Mouse (Mus musculus) limb, embryonic 12.5 days (tissue): Measurements from ENCODE around the gene Rnf20. TPM values are rescaled to one million over a fixed set of nuclear protein-coding genes. Genes with fewer than 3 reads are reported as not detected.
A peak's percentile ranks its signal among the peaks of the same experiment; 100 is the strongest.

Experiments
- ATAC-seq: fragments of 200-750 bp; cut with Nextera tagmentation; 2 replicates; pipeline ENCODE4 v1.8.0; 2017; ENCODE audit warnings: low read depth, moderate TSS enrichment; ENCODE audit not compliant: insufficient number of reproducible peaks, insufficient read depth, low FRiP score, low TSS enrichment
- H3K27ac ChIP-seq: fragments of 300-500 bp; sonication (generic); 2 replicates; pipeline ENCODE4 v1.5.1; 2016; ENCODE audit warnings: mild to moderate bottlenecking, moderate library complexity
- H3K27me3 ChIP-seq: fragments of 300-500 bp; sonication (generic); 2 replicates; pipeline ENCODE4 v1.6.1; 2016; ENCODE audit warnings: mild to moderate bottlenecking, moderate library complexity
- H3K36me3 ChIP-seq: fragments of 300-500 bp; sonication (generic); 2 replicates; pipeline ENCODE4 v1.6.1; 2016; ENCODE audit warnings: mild to moderate bottlenecking, moderate library complexity
- H3K4me1 ChIP-seq: fragments of 300-500 bp; sonication (generic); replicated peaks from 2 replicates; pipeline ENCODE4 v1.6.1; 2016
- H3K4me2 ChIP-seq: fragments of 300-500 bp; sonication (generic); 2 replicates; pipeline ENCODE4 v1.6.1; 2016; ENCODE audit warnings: mild to moderate bottlenecking, moderate library complexity
- H3K4me3 ChIP-seq: fragments of 300-500 bp; sonication (generic); replicated peaks from 2 replicates; pipeline ENCODE4 v1.5.1; 2016; ENCODE audit warnings: mild to moderate bottlenecking
- H3K9ac ChIP-seq: fragments of 300-500 bp; sonication (generic); replicated peaks from 2 replicates; pipeline ENCODE4 v1.6.1; 2016; ENCODE audit warnings: mild to moderate bottlenecking, moderate library complexity
- H3K9me3 ChIP-seq: fragments of 300-500 bp; sonication (generic); 2 replicates; pipeline ENCODE4 v1.6.1; 2016; ENCODE audit warnings: mild to moderate bottlenecking, moderate library complexity
- WGBS: fragments of 180-500 bp; shearing (Covaris S2); methylation state at CpG from one replicate; pipeline ENCODE4 v1.1.7; 2016; 5-methylcytosine and 5-hydroxymethylcytosine counted together
- polyA plus RNA-seq: library from polyadenylated mRNA; unstranded; fragments of >200 nt; fragmentation: Nextera tagmentation; extraction: Ambion mirVana; gene quantifications from 2 replicates; pipeline ENCODE4 v1.2.1, GENCODE M21; 2016

Rnf20 gene
- 57.3 and 61.5 TPM in 2 replicates for polyA plus RNA-seq

GRCm38 (mm10) chr4:49631319-49632138 is at the start of gene Rnf20:
TSS of gene Rnf20 (plus strand) at chr4:49632006.
- Histone ChIP-seq H3K27ac (peak within 1 kb of the TSS; percentile 90), H3K4me1 (0 out of 2 replicates have a peak, but pooled peaks cover 5% of the 10 kb centered on the region), H3K9ac (peak within 1 kb of the TSS; percentile 88), H3K4me2 (peak within 1 kb of the TSS; percentile 83), H3K36me3 (peaks cover 31% of the 10 kb centered on the region), H3K9me3 (no peaks in the 10 kb centered on the region), H3K4me3 (peak within 1 kb of the TSS; percentile 83), H3K27me3 (no peaks in the 10 kb centered on the region)
- ATAC-seq: peak; percentile 98
- WGBS: 4% methylated on average over 37 of the region's 37 CpGs

GRCm38 (mm10) chr4:49583965-49584831 is 47.6 kb upstream of the Rnf20 start:
- H3K27ac ChIP-seq: peak overlapping the region; percentile 56; the same call in 1 of the 2 replicates
- H3K4me2 ChIP-seq: no peak overlapping the region
- 47% methylated on average over 14 of the region's 14 CpGs for WGBS
- H3K4me3 ChIP-seq: no peak overlapping the region
- H3K9ac ChIP-seq: no peak overlapping the region
- no peak for ATAC-seq
- no peaks in the 10 kb centered on the region for H3K9me3 ChIP-seq
- H3K4me1 ChIP-seq: peaks cover 31% of the 10 kb centered on the region
- peaks cover 20% of the 10 kb centered on the region for H3K36me3 ChIP-seq
- H3K27me3 ChIP-seq: no peaks in the 10 kb centered on the region

GRCm38 (mm10) chr4:49585524-49586101 is 46.2 kb upstream of the Rnf20 start:
- no peak for ATAC-seq
- Histone ChIP-seq H3K9ac (no peak overlapping the region), H3K4me1 (peaks cover 23% of the 10 kb centered on the region), H3K4me3 (no peak overlapping the region), H3K27ac (no peak overlapping the region), H3K27me3 (no peaks in the 10 kb centered on the region), H3K36me3 (peaks cover 20% of the 10 kb centered on the region), H3K4me2 (no peak overlapping the region), H3K9me3 (no peaks in the 10 kb centered on the region)
- WGBS: 83% methylated on average over 7 of the region's 7 CpGs

GRCm38 (mm10) chr4:49586811-49587210 is 45.0 kb upstream of the Rnf20 start:
- Histone ChIP-seq H3K9me3 (no peaks in the 10 kb centered on the region), H3K4me2 (no peak overlapping the region), H3K36me3 (peaks cover 20% of the 10 kb centered on the region), H3K27ac (no peak overlapping the region), H3K4me3 (no peak overlapping the region), H3K4me1 (peaks cover 17% of the 10 kb centered on the region), H3K27me3 (no peaks in the 10 kb centered on the region), H3K9ac (no peak overlapping the region)
- ATAC-seq: no peak
- WGBS: 91% methylated on average over 10 of the region's 10 CpGs

GRCm38 (mm10) chr4:49590152-49590551 is 41.7 kb upstream of the Rnf20 start:
- Histone ChIP-seq H3K27ac (no peak overlapping the region), H3K4me3 (no peak overlapping the region), H3K9ac (no peak overlapping the region), H3K9me3 (no peaks in the 10 kb centered on the region), H3K4me1 (peaks cover 2% of the 10 kb centered on the region), H3K36me3 (peaks cover 19% of the 10 kb centered on the region), H3K27me3 (no peaks in the 10 kb centered on the region), H3K4me2 (no peak overlapping the region)
- 84% methylated on average over 2 of the region's 2 CpGs for WGBS
- no peak for ATAC-seq

- peak overlapping the region; percentile 68; the same call in 1 of the 2 replicates for H3K27ac ChIP-seq
- H3K9me3 ChIP-seq: no peaks in the 10 kb centered on the region
- peaks cover 4% of the 10 kb centered on the region; the same call in 1 of the 2 replicates for H3K4me1 ChIP-seq
- peak; percentile 34; the same call in 1 of the 2 replicates for ATAC-seq
- H3K27me3 ChIP-seq: peaks cover 5% of the 10 kb centered on the region; the same call in 1 of the 2 replicates
- H3K4me2 ChIP-seq: peak overlapping the region; percentile 90
- 2% methylated on average over 20 of the region's 20 CpGs for WGBS
- H3K36me3 ChIP-seq: no peaks in the 10 kb centered on the region
- H3K9ac ChIP-seq: peak overlapping the region; percentile 78
- H3K4me3 ChIP-seq: peak overlapping the region; percentile 78
Observed at GRCm38 (mm10) chr4:49596846-49597182, 35.0 kb upstream of the Rnf20 start.

GRCm38 (mm10) chr4:49597183-49598100 is 34.4 kb upstream of the Rnf20 start, which contains the start of gene Tmem246:
TSS of gene Tmem246 (minus strand) at chr4:49597876.
- Histone ChIP-seq H3K4me1 (peaks cover 4% of the 10 kb centered on the region; the same call in 1 of the 2 replicates), H3K9ac (peak within 1 kb of the TSS; percentile 78), H3K27me3 (peaks cover 5% of the 10 kb centered on the region; the same call in 1 of the 2 replicates), H3K9me3 (no peaks in the 10 kb centered on the region), H3K4me3 (peak within 1 kb of the TSS; percentile 78), H3K4me2 (peak within 1 kb of the TSS; percentile 90), H3K27ac (peak within 1 kb of the TSS; percentile 68), H3K36me3 (no peaks in the 10 kb centered on the region)
- 1% methylated on average over 77 of the region's 77 CpGs for WGBS
- peak; percentile 89 for ATAC-seq

GRCm38 (mm10) chr4:49603161-49603560 is 28.6 kb upstream of the Rnf20 start:
- Histone ChIP-seq H3K27ac (no peak overlapping the region), H3K9me3 (no peaks in the 10 kb centered on the region), H3K36me3 (no peaks in the 10 kb centered on the region), H3K4me1 (peaks cover under 1% of the 10 kb centered on the region; the same call in 1 of the 2 replicates), H3K27me3 (no peaks in the 10 kb centered on the region), H3K4me2 (no peak overlapping the region), H3K4me3 (no peak overlapping the region), H3K9ac (no peak overlapping the region)
- 62% methylated on average over 2 of the region's 2 CpGs for WGBS
- no peak for ATAC-seq

- H3K36me3 ChIP-seq: no peaks in the 10 kb centered on the region
- no peak overlapping the region for H3K9ac ChIP-seq
- no peak overlapping the region for H3K4me2 ChIP-seq
- no peak overlapping the region for H3K4me3 ChIP-seq
- ATAC-seq: no peak
- H3K9me3 ChIP-seq: no peaks in the 10 kb centered on the region
- H3K4me1 ChIP-seq: no peaks in the 10 kb centered on the region
- H3K27me3 ChIP-seq: no peaks in the 10 kb centered on the region
- H3K27ac ChIP-seq: no peak overlapping the region
- 57% methylated on average over 1 of the region's 1 CpGs for WGBS
Observed at GRCm38 (mm10) chr4:49604016-49604546, 27.7 kb upstream of the Rnf20 start.

GRCm38 (mm10) chr4:49604616-49605015 is 27.2 kb upstream of the Rnf20 start:
- Histone ChIP-seq H3K4me3 (no peak overlapping the region), H3K27me3 (no peaks in the 10 kb centered on the region), H3K9me3 (no peaks in the 10 kb centered on the region), H3K27ac (no peak overlapping the region), H3K36me3 (no peaks in the 10 kb centered on the region), H3K4me1 (no peaks in the 10 kb centered on the region), H3K4me2 (no peak overlapping the region), H3K9ac (no peak overlapping the region)
- 89% methylated on average over 5 of the region's 5 CpGs for WGBS
- no peak for ATAC-seq
